Mouse (Mus musculus) layer of hippocampus, postnatal 14 days (tissue): ENCODE measurements around the gene Sox14. TPM values are rescaled to one million over a fixed set of nuclear protein-coding genes. Genes with fewer than 3 reads are reported as not detected.

Experiments used
- DNase-seq, 2 experiments: peaks; one replicate each; pipeline ENCODE4 v3.0.0; 2021 to 2022; ENCODE audit warnings: low spot score in 2 of 2, mixed read lengths in 1 of 2
- long read RNA-seq, 2 experiments: library from polyadenylated mRNA; stranded (forward); transcript quantifications; one replicate each; pipeline ENCODE4 v2.0.0; 2021
- total RNA-seq, 2 experiments: library from RNA; stranded (reverse); gene quantifications; 2 replicates each; pipeline ENCODE4 v1.2.3; 2021

Gene Sox14
- under 1 TPM in 1 of 2 experiments, not detected in 1; 0.91 TPM for total RNA-seq
- long read RNA-seq, experiment 1 = 0 reads
- long read RNA-seq, experiment 2 = 0 reads

GRCm38 (mm10) chr9:99875618-99876372 lies at the start of gene Sox14:
Gene Sox14 (minus strand): TSS chr9:99876170.
- no peak for DNase-seq

- DNase-seq = no peak
These were observed 3.3 kb upstream of the Sox14 start for GRCm38 (mm10) chr9:99879311-99879710.

GRCm38 (mm10) chr9:99878588-99878987 lies 2.6 kb upstream of the Sox14 start:
- DNase-seq = no peak

GRCm38 (mm10) chr9:99877056-99877546 lies 1.1 kb upstream of the Sox14 start:
- DNase-seq = no peak

GRCm38 (mm10) chr9:99876373-99877055 lies 544 bp upstream of the Sox14 start:
- DNase-seq = no peak

- DNase-seq = no peak
These were observed 994 bp downstream of the Sox14 start for GRCm38 (mm10) chr9:99874735-99875617.

GRCm38 (mm10) chr9:99873721-99874120 lies 2.2 kb downstream of the Sox14 start:
- no peak for DNase-seq

GRCm38 (mm10) chr9:99873116-99873620 lies 2.8 kb downstream of the Sox14 start:
- DNase-seq = no peak

- no peak for DNase-seq
These were observed 3.5 kb downstream of the Sox14 start for GRCm38 (mm10) chr9:99872204-99873115.

GRCm38 (mm10) chr9:99871556-99872203 lies 4.3 kb downstream of the Sox14 start:
- no peak for DNase-seq

GRCm38 (mm10) chr9:99870780-99871555 lies 5.0 kb downstream of the Sox14 start:
- no peak for DNase-seq

- no peak for DNase-seq
These were observed 5.8 kb downstream of the Sox14 start for GRCm38 (mm10) chr9:99869936-99870779.

GRCm38 (mm10) chr9:99869275-99869674 lies 6.7 kb downstream of the Sox14 start:
- DNase-seq = no peak

- no peak for DNase-seq
These were observed 7.4 kb downstream of the Sox14 start for GRCm38 (mm10) chr9:99868606-99869005.

GRCm38 (mm10) chr9:99868054-99868453 lies 7.9 kb downstream of the Sox14 start:
- no peak for DNase-seq

GRCm38 (mm10) chr9:99862936-99863335 lies 13.0 kb downstream of the Sox14 start:
- DNase-seq = no peak

GRCm38 (mm10) chr9:99854486-99854885 lies 21.5 kb downstream of the Sox14 start:
- no peak for DNase-seq

GRCm38 (mm10) chr9:99853356-99853755 lies 22.6 kb downstream of the Sox14 start:
- DNase-seq = no peak
